Mouse (Mus musculus) left cerebral cortex, postnatal 36 days (tissue): ENCODE measurements at regions not wholly inside any gene's neighbourhood (a gene's known extent, or its start where the extent isn't known, plus 50 kb on each side); places are given as distances from the start of the nearest gene placed in this dataset.
"Not testable (repeated sequence)": the region's sequence is repeated elsewhere in the genome, so short reads cannot be mapped to it uniquely, and the experiment has no call there.

ENCODE experiments used
- DNase-seq, 2 experiments: peaks; one replicate each; pipeline ENCODE4 v3.0.0; 2021 to 2022; ENCODE audit warnings: low spot score in 2 of 2, mixed read lengths in 1 of 2
- intact Hi-C: fragments of 180-260 bp; cut with DNase I; formaldehyde crosslinking; loops from one replicate; pipeline ENCODE4 v1.15.1; 2025

- intact Hi-C loops = no loop called here
- no peak for DNase-seq
Observed at GRCm38 (mm10) chr1:95397188-95397587, 83.8 kb downstream of the Fam174a start.

- no peak for DNase-seq
- intact Hi-C loops = no loop called here
Observed at GRCm38 (mm10) chr1:95399764-95400163, 86.3 kb downstream of the Fam174a start.

- intact Hi-C loops = no loop called here
- no peak for DNase-seq
Observed at GRCm38 (mm10) chr1:95422253-95422652, 108.8 kb downstream of the Fam174a start.

- intact Hi-C loops = no loop called here
Observed at GRCm38 (mm10) chr1:95425420-95425819, 112.0 kb downstream of the Fam174a start.

GRCm38 (mm10) chr1:95437155-95437554 is 123.7 kb downstream of the Fam174a start:
- DNase-seq = no peak
- intact Hi-C loops = no loop called here

More at GRCm38 (mm10) chr1:95425420-95425819, 112.0 kb downstream of the Fam174a start:
- DNase-seq = no peak

- DNase-seq = no peak
- intact Hi-C loops = no loop called here
Observed at GRCm38 (mm10) chr1:95445541-95445940, 132.1 kb downstream of the Fam174a start.

GRCm38 (mm10) chr1:95448962-95449558 is 135.6 kb downstream of the Fam174a start:
- DNase-seq = no peak
- intact Hi-C loops = no loop called here

- DNase-seq = no peak
- intact Hi-C loops = loop anchor here (10.0 kb wide), 1 partner anchor 214 kb away; the partner anchor contains the start of gene St8sia4
Observed at GRCm38 (mm10) chr1:95450920-95451332, 137.5 kb downstream of the Fam174a start.

GRCm38 (mm10) chr1:95451755-95452154 is 138.3 kb downstream of the Fam174a start:
- peak; percentile 37 to 43 for DNase-seq
- intact Hi-C loops = loop anchor here (10.0 kb wide), 1 partner anchor 213 kb away; the partner anchor contains the start of gene St8sia4

GRCm38 (mm10) chr1:95454246-95454645 is 140.8 kb downstream of the Fam174a start:
- intact Hi-C loops = loop anchor here (10.0 kb wide), 1 partner anchor 211 kb away; the partner anchor contains the start of gene St8sia4
- DNase-seq = no peak

- no peak for DNase-seq
- intact Hi-C loops = loop anchor here (10.0 kb wide), 1 partner anchor 205 kb away; the partner anchor contains the start of gene St8sia4
Observed at GRCm38 (mm10) chr1:95459355-95459754, 145.9 kb downstream of the Fam174a start.

GRCm38 (mm10) chr1:95468095-95468494 is 154.7 kb downstream of the Fam174a start:
- intact Hi-C loops = no loop called here
- DNase-seq = no peak

- no peak for DNase-seq
- intact Hi-C loops = no loop called here
Observed at GRCm38 (mm10) chr1:95468772-95469171, 155.3 kb downstream of the Fam174a start.

- no peak for DNase-seq
- intact Hi-C loops = no loop called here
Observed at GRCm38 (mm10) chr1:95470491-95470890, 157.1 kb downstream of the Fam174a start.

- DNase-seq = no peak
- intact Hi-C loops = no loop called here
Observed at GRCm38 (mm10) chr1:95493004-95493403, 174.4 kb downstream of the St8sia4 start.

- DNase-seq, intact Hi-C loops: not testable (repeated sequence)
Observed at GRCm38 (mm10) chr1:95500671-95501070, 166.7 kb downstream of the St8sia4 start.

- DNase-seq = no peak
- intact Hi-C loops = no loop called here
Observed at GRCm38 (mm10) chr1:95508718-95509117, 158.7 kb downstream of the St8sia4 start.

GRCm38 (mm10) chr1:95528726-95529125 is 138.6 kb downstream of the St8sia4 start:
- intact Hi-C loops = no loop called here
- no peak for DNase-seq

GRCm38 (mm10) chr1:95531017-95531416 is 136.4 kb downstream of the St8sia4 start:
- intact Hi-C loops = no loop called here
- no peak for DNase-seq
